Mouse (Mus musculus) stomach, embryonic 15.5 days (tissue): Measurements from ENCODE around the gene Mtmr1. TPM values are rescaled to one million over a fixed set of nuclear protein-coding genes. Genes with fewer than 3 reads are reported as not detected.
"Not testable (repeated sequence)": the region's sequence is repeated elsewhere in the genome, so short reads cannot be mapped to it uniquely, and the experiment has no call there.

ENCODE experiments used
- ATAC-seq: fragments of 200-750 bp; cut with Nextera tagmentation; 2 replicates; pipeline ENCODE4 v1.8.0; 2017; ENCODE audit warnings: low read depth, moderate number of reproducible peaks, moderate TSS enrichment; ENCODE audit not compliant: insufficient read depth, low FRiP score
- H3K27ac ChIP-seq: fragments of 300-500 bp; sonication (generic); 2 replicates; pipeline ENCODE4 v1.5.1; 2015; ENCODE audit warnings: mild to moderate bottlenecking, inconsistent platforms
- H3K27me3 ChIP-seq: fragments of 300-500 bp; sonication (generic); replicated peaks from 2 replicates; pipeline ENCODE4 v1.6.1; 2015; ENCODE audit warnings: inconsistent platforms
- H3K36me3 ChIP-seq: fragments of 300-500 bp; sonication (generic); 2 replicates; pipeline ENCODE4 v1.6.1; 2015; ENCODE audit warnings: inconsistent platforms
- H3K4me1 ChIP-seq: fragments of 300-500 bp; sonication (generic); 2 replicates; pipeline ENCODE4 v1.6.1; 2015; ENCODE audit warnings: inconsistent platforms
- H3K4me2 ChIP-seq: fragments of 300-500 bp; sonication (generic); 2 replicates; pipeline ENCODE4 v1.6.1; 2015; ENCODE audit warnings: mild to moderate bottlenecking, inconsistent platforms
- H3K4me3 ChIP-seq: fragments of 300-500 bp; sonication (generic); replicated peaks from 2 replicates; pipeline ENCODE4 v1.5.1; 2015; ENCODE audit warnings: inconsistent platforms
- H3K9ac ChIP-seq: fragments of 300-500 bp; sonication (generic); 2 replicates; pipeline ENCODE4 v1.6.1; 2015; ENCODE audit warnings: inconsistent platforms
- H3K9me3 ChIP-seq: fragments of 300-500 bp; sonication (generic); 2 replicates; pipeline ENCODE4 v1.6.1; 2016; ENCODE audit warnings: inconsistent platforms
- WGBS: fragments of 180-500 bp; shearing (Covaris S2); methylation state at CpG from one replicate; pipeline ENCODE4 v1.1.7; 2015; 5-methylcytosine and 5-hydroxymethylcytosine counted together
- polyA plus RNA-seq: library from polyadenylated mRNA; unstranded; fragments of >200 nt; fragmentation: Nextera tagmentation; extraction: Ambion mirVana; gene quantifications from 2 replicates; pipeline ENCODE4 v1.2.1, GENCODE M21; 2015

Gene Mtmr1
- polyA plus RNA-seq, result 10.2 and 10.8 TPM in 2 replicates

DNA sequence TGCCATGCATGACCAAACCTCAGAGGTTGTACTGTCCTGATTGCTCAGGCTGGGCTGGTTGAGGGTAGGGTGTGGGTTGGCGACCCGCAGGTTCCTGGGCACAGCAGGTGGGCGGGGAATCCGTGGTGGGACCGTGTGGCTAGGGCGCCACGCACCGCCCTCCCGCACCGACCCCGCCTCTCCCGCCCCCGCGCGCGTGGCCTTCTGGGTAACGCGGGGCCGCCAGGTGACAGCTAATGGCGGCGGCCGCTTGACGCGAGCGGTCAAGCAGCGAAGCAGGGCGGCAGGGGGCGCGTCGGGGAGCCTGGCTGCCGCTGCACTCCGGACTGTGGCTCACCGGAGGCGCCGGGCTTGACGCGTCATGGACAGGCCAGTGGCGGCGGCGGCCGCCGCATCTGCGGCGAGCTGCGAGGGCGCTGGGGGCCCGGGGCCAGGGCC is at the start of gene Mtmr1:
TSS of gene Mtmr1 (plus strand) at position 207 of the 438 bp plus-strand sequence.
- Histone ChIP-seq H3K4me3 (peak within 1 kb of the TSS; percentile 62), H3K27ac (peak within 1 kb of the TSS; percentile 68), H3K27me3 (no peaks in the 10 kb centered on the region), H3K9me3 (no peaks in the 10 kb centered on the region), H3K4me1 (no peaks in the 10 kb centered on the region), H3K9ac (peak within 1 kb of the TSS; percentile 50), H3K36me3 (no peaks in the 10 kb centered on the region), H3K4me2 (peak within 1 kb of the TSS; percentile 64)
- ATAC-seq, result peak; percentile 86
- 31% methylated on average over 19 of the region's 47 CpGs for WGBS

DNA sequence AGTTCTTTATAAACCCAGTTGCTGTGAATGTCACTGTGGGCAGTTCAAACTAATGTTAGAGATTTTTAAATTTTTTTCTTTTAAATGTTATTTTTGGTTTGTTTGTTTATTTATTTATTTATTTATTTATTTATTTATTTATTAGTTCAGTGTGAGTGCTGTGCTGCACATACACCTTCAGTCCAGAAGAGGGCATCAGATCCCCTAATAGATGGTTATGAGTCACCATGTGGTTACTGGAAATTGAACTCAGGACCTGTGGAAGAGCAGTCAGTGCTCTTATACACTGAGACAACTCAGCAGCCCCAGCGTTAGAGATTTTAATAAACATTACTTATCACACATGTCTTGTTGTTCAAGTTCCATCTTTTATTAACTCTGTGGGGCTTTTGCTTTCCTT is 12.5 kb upstream of the Mtmr1 start:
- H3K4me1 ChIP-seq, result no peaks in the 10 kb centered on the region
- no peaks in the 10 kb centered on the region for H3K9me3 ChIP-seq
- no peak overlapping the region for H3K27ac ChIP-seq
- no peak overlapping the region for H3K9ac ChIP-seq
- WGBS, result 84% methylated on average over 1 of the region's 1 CpGs
- no peak overlapping the region for H3K4me3 ChIP-seq
- no peak for ATAC-seq
- no peak overlapping the region for H3K4me2 ChIP-seq
- H3K27me3 ChIP-seq, result no peaks in the 10 kb centered on the region
- H3K36me3 ChIP-seq, result no peaks in the 10 kb centered on the region

DNA sequence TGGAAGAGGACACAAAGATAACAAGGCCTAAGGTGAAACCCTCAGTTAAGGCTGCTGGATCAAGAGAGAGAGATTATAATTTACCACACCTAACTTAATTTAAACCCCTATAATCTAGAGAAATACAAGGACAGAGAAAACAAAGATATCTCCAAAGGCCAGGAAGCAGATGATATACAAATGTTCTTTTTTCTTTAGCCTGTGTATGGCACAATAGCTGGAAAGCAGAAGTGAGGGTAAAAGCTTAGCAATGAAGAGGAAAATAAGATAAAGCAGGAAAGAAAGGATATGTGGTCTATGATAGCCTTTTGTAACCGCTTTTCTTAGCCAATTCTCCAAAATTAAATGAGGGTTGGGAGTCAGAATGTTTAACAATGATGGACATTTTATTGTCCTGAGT is 9.2 kb upstream of the Mtmr1 start:
- Histone ChIP-seq H3K4me1 (no peaks in the 10 kb centered on the region), H3K9me3 (no peaks in the 10 kb centered on the region), H3K4me3 (no peak overlapping the region), H3K36me3 (no peaks in the 10 kb centered on the region), H3K9ac (no peak overlapping the region), H3K27me3 (no peaks in the 10 kb centered on the region), H3K4me2 (no peak overlapping the region), H3K27ac (no peak overlapping the region)
- ATAC-seq, result no peak
- 67% methylated on average over 1 of the region's 1 CpGs for WGBS

DNA sequence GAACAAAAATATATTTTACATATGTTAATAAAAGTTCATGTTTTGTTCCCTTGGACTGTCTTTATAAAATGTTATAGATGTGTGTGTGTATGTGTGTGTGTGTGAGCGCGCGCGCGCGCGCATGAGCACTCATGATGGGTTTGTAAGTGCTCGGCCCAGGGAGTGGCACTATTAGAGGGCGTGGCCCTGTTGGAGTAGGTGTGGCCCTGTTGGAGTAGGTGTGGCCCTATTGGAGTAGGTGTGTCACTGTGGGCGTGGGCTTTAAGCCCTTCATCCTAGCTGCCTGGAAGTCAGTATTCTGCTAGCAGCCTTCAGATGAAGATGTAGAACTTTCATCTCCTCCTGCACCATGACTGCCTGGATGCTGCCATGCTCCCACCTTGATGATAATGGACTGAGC is 2.8 kb upstream of the Mtmr1 start:
- 90% methylated on average over 10 of the region's 10 CpGs for WGBS

DNA sequence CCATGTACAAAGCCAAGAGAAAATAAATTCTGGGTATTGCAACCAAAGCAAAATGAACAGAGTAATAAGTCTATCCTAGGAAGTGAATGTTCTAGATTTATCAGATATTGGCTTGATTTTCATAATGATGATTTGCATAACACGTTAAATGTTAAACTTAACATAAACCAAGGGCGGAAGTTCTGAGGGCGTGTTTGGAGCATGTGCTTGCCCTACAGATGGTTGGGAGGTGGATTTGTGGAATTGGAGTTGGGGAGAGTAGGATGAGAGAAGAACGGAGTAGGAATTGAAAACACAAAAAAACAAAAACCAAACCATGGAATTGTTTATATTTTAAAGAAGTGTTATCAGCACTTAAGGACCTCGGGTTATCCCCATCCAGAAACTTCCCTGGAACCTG is 498 bp upstream of the Mtmr1 start:
- no peak overlapping the region for H3K9ac ChIP-seq
- H3K4me2 ChIP-seq, result peak overlapping the region; percentile 64
- no peaks in the 10 kb centered on the region for H3K9me3 ChIP-seq
- no peak for ATAC-seq
- H3K27me3 ChIP-seq, result no peaks in the 10 kb centered on the region
- H3K4me1 ChIP-seq, result no peaks in the 10 kb centered on the region
- 67% methylated on average over 5 of the region's 5 CpGs for WGBS
- peak overlapping the region; percentile 62 for H3K4me3 ChIP-seq
- H3K36me3 ChIP-seq, result no peaks in the 10 kb centered on the region
- H3K27ac ChIP-seq, result no peak overlapping the region

More for the DNA sequence above, 2.8 kb upstream of the Mtmr1 start:
- H3K4me3 ChIP-seq, H3K4me1 ChIP-seq, H3K36me3 ChIP-seq, ATAC-seq, H3K27me3 ChIP-seq, H3K4me2 ChIP-seq, H3K27ac ChIP-seq, H3K9ac ChIP-seq, H3K9me3 ChIP-seq: not testable (repeated sequence)

DNA sequence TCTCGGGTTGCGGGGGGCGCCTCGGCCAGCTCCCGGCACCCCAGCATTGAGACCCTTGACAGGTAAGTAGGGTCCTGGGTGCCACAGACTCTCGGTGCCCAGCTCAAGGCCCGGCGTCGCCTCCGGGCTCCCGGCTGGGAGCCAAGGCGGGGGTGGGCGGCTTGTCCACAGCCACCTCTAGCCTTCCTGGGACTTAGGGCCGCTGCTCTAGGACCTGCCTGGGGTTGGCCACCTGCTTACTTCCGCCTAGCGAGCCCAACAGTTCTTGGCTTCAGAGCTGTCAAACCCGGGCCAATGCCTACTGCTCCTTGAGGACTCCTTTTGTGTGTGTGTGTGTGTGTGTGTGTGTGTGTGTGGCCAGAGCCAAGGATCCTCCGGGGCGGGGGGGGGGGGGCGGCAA is 451 bp downstream of the Mtmr1 start:
- WGBS, result 28% methylated on average over 18 of the region's 20 CpGs

DNA sequence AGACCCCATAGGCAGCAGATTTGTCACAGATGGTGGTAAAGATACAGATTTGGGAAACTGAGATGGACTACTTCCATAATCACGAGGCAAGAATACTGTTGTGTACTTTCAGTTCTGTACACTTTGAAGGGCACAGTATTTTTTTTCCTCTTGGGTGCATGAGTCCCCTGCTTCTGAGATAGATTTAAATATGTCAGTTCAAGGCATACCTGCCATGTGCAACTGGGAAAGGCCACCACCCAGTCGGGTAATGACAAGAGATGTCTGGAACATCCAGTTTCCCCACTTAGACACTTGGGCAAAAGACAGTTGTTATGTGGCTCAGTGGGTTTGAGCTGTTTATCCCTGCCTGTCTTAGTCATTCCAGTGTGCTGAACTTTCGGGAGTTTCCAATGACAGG is 950 bp downstream of the Mtmr1 start:
- ATAC-seq, result no peak
- WGBS, result 52% methylated on average over 3 of the region's 3 CpGs
- Histone ChIP-seq H3K27ac (no peak overlapping the region), H3K4me1 (no peaks in the 10 kb centered on the region), H3K9me3 (no peaks in the 10 kb centered on the region), H3K4me3 (peak overlapping the region; percentile 62), H3K4me2 (peak overlapping the region; percentile 64), H3K9ac (no peak overlapping the region), H3K27me3 (no peaks in the 10 kb centered on the region), H3K36me3 (no peaks in the 10 kb centered on the region)

More for the DNA sequence above, 451 bp downstream of the Mtmr1 start:
- peak; percentile 63 for ATAC-seq
- no peaks in the 10 kb centered on the region for H3K27me3 ChIP-seq
- peak overlapping the region; percentile 50 for H3K9ac ChIP-seq
- no peaks in the 10 kb centered on the region for H3K9me3 ChIP-seq
- peak overlapping the region; percentile 68 for H3K27ac ChIP-seq
- H3K4me1 ChIP-seq, result no peaks in the 10 kb centered on the region
- H3K4me3 ChIP-seq, result peak overlapping the region; percentile 62
- H3K4me2 ChIP-seq, result peak overlapping the region; percentile 64
- no peaks in the 10 kb centered on the region for H3K36me3 ChIP-seq

DNA sequence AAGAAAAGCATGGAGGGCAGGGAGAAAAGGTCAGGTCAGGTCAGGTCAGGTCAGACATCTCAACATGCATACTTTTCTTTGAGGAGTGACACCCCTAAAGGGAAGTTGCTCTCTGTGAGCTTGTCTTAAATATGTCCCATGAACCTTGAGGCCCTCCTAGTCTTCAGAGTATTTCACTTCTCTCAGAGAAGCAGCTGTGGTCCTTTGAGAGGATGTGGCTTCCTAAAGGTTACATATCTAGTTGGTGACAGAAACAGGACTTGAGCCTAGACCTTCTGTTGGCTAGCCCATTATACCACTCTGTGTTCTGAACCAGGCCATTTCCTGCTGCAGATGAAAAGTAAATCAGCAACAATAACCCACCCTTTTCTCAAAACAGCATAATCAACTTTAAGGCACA is 2.4 kb downstream of the Mtmr1 start:
- no peak for ATAC-seq
- Histone ChIP-seq H3K36me3 (no peaks in the 10 kb centered on the region), H3K4me1 (no peaks in the 10 kb centered on the region), H3K4me3 (no peak overlapping the region), H3K9me3 (no peaks in the 10 kb centered on the region), H3K27me3 (no peaks in the 10 kb centered on the region), H3K4me2 (no peak overlapping the region), H3K9ac (no peak overlapping the region), H3K27ac (no peak overlapping the region)

DNA sequence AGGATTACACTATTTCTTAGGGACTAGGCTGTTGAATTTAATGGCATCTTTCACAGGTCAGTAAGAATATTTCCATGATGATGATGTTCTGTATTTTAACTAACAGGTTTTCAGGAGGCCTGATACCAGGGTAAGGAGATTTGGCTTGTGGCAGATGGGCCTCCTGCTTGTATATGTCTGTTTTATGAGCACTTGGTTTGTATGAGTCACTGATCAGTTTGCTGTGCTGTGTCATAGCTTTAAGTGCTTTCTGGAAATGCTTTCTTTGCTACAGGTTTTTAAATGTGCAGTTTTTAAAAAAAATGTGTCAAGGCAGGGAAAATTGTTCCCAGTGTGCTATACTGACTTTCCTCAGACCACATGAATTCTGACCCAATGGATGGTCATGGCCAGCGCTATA is 12.2 kb downstream of the Mtmr1 start:
- Histone ChIP-seq H3K9ac (no peak overlapping the region), H3K9me3 (no peaks in the 10 kb centered on the region), H3K4me2 (no peak overlapping the region), H3K4me1 (no peaks in the 10 kb centered on the region), H3K27ac (no peak overlapping the region), H3K36me3 (no peaks in the 10 kb centered on the region), H3K4me3 (no peak overlapping the region), H3K27me3 (no peaks in the 10 kb centered on the region)
- WGBS, result 97% methylated on average over 1 of the region's 1 CpGs
- no peak for ATAC-seq

DNA sequence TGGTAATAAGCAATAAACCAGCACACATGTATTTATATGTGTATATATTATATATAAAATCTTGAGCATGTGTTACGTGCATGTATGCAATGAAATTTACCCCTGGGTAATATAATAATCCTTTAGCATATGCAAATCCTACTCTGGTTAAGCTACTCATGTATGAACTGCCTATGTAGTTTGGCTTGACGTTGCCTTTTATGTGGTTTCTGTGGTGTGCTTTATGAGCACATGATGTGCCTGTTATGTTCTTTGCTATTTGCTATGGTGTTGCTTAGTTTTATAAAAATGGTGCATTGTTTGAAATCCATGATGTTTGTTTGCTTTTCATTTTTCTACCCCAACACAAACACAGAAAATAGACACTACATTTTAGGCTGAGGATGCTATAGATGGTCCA is 13.9 kb downstream of the Mtmr1 start:
- no peak overlapping the region for H3K27ac ChIP-seq
- ATAC-seq, result no peak
- H3K4me2 ChIP-seq, result no peak overlapping the region
- H3K36me3 ChIP-seq, result no peaks in the 10 kb centered on the region
- H3K27me3 ChIP-seq, result no peaks in the 10 kb centered on the region
- no peak overlapping the region for H3K4me3 ChIP-seq
- WGBS, result 84% methylated on average over 2 of the region's 2 CpGs
- no peaks in the 10 kb centered on the region for H3K4me1 ChIP-seq
- H3K9me3 ChIP-seq, result no peaks in the 10 kb centered on the region
- H3K9ac ChIP-seq, result no peak overlapping the region

DNA sequence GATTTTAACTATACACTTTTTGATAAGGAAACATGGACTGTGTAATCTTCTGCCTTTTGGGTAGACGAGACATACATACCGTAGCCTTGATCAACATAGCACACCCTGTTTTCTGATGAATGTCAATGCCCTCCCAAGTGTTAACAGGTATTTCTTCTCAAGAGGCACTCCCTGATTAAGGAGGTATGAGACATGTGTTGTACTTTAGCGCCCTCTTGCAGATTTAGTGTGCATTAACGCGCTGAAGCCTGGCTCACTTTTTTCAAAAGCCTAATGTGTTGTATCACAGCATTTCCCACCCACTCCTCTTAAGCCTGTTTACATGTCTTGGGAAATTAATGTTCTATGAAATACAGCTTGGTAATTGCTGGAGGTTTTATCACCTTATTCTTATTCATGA is 17.0 kb downstream of the Mtmr1 start:
- Histone ChIP-seq H3K4me3 (no peak overlapping the region), H3K9ac (no peak overlapping the region), H3K27ac (no peak overlapping the region), H3K9me3 (no peaks in the 10 kb centered on the region), H3K27me3 (no peaks in the 10 kb centered on the region), H3K4me1 (no peaks in the 10 kb centered on the region), H3K4me2 (no peak overlapping the region), H3K36me3 (no peaks in the 10 kb centered on the region)
- 48% methylated on average over 5 of the region's 5 CpGs for WGBS
- no peak; the same call in 1 of the 2 replicates for ATAC-seq

DNA sequence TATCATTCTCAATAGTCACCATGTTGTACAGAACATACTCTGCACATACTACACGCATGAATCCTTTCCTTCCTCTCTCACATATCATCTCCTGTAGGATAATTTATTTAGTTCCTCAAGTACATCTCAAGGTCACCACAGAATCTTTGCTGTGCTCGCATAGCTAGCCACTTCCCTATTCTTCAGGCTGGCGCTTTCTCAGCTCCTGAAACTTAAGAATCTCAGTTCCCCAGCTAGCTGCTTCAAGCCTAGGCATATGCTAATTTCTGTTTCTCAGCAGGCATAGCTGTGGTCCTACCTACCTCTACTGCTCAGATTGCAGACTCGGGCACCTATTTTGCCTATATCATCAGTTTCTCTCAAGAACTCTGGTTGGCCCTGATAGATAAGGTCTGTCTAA is 31.8 kb downstream of the Mtmr1 start:
- Histone ChIP-seq H3K4me1 (no peaks in the 10 kb centered on the region), H3K4me3 (no peak overlapping the region), H3K9ac (no peak overlapping the region), H3K4me2 (no peak overlapping the region), H3K36me3 (no peaks in the 10 kb centered on the region), H3K27ac (no peak overlapping the region), H3K9me3 (no peaks in the 10 kb centered on the region), H3K27me3 (no peaks in the 10 kb centered on the region)
- no peak for ATAC-seq
- 82% methylated on average over 4 of the region's 4 CpGs for WGBS

DNA sequence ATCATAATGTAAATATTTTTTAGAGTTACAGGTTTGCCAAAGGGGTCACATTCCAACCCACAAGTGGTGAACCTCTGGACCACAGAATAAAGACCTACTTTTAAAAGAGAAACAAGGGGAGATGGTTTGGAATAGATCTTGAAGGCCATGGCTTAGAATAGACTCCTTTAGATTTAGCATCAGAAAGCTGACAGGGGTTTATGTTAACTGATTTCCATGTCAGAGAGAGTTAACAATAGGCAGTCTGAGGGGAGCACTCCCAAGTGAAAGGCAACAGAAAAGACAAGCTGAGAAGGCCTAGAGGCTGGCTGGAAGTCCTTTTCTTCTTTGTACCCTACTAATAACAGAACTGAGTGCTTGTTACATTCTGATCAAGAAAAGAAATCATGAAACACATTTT is 41.7 kb downstream of the Mtmr1 start:
- Histone ChIP-seq H3K36me3 (no peaks in the 10 kb centered on the region), H3K27ac (no peak overlapping the region), H3K4me1 (no peaks in the 10 kb centered on the region), H3K9me3 (no peaks in the 10 kb centered on the region), H3K27me3 (no peaks in the 10 kb centered on the region), H3K4me3 (no peak overlapping the region), H3K9ac (no peak overlapping the region), H3K4me2 (no peak overlapping the region)
- no peak for ATAC-seq
